Mouse (Mus musculus): ENCODE measurements around the gene Hist1h2bj. TPM values are rescaled to one million over a fixed set of nuclear protein-coding genes. Genes with fewer than 3 reads are reported as not detected.
A peak's percentile ranks its signal among the peaks of the same experiment; 100 is the strongest.

Hist1h2bj gene
- total RNA-seq, 2 experiments from 2014 or later: 116 to 123 TPM

- peak in 1 of 2 experiments; percentile 28 for DNase-seq
- intact Hi-C loops (cut with DNase I): loop anchor here (2.0 kb wide), 1 partner anchor 17 kb away; no protein-coding TSS in a partner anchor
Measured at GRCm38 (mm10) chr13:22013716-22014115, 29.3 kb upstream of the Hist1h2bj start.

GRCm38 (mm10) chr13:22014411-22014845, 28.6 kb upstream of the Hist1h2bj start:
- intact Hi-C loops (cut with DNase I): loop anchor here (2.0 kb wide), 1 partner anchor 18 kb away; no protein-coding TSS in a partner anchor
- DNase-seq: peak in 1 of 2 experiments; percentile 38

- DNase-seq: peak; percentile 77 to 80
- intact Hi-C loops (cut with DNase I): loop anchor here (2.0 kb wide), 1 partner anchor 19 kb away; no protein-coding TSS in a partner anchor
Measured at GRCm38 (mm10) chr13:22015479-22016450, 27.2 kb upstream of the Hist1h2bj start.

- intact Hi-C loops (cut with DNase I): loop anchor here (5.0 to 10.0 kb wide), 3 partner anchors 165 to 1417 kb away; no protein-coding TSS in a partner anchor
- no peak for DNase-seq
Measured at GRCm38 (mm10) chr13:22019934-22020835, 22.8 kb upstream of the Hist1h2bj start.

DNA sequence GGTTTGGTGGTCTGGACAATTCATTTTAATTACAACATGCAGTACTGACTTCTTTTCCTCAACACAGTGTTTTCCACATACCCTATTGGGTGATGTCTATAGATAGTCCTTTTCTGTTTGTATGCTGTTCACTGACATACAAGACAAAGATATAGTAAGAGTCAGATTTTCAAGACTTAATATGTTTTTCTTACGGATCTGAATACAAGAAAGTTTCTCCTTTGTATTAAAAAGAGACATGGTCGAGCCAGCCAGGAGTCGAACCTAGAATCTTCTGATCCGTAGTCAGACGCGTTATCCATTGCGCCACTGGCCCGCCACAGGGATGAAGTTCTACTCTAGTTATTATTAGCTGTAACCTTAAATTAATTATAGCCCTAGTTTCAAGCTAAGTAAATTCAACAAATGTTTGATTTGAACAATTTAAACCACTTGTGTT, 22.1 kb upstream of the Hist1h2bj start:
- peak; percentile 85 to 86 for DNase-seq
- intact Hi-C loops (cut with DNase I): loop anchor here (5.0 to 10.0 kb wide), 3 partner anchors 166 to 1416 kb away; no protein-coding TSS in a partner anchor

- peak in 1 of 2 experiments; percentile 32 for DNase-seq
- intact Hi-C loops (cut with DNase I): loop anchor here (5.0 to 10.0 kb wide), 3 partner anchors 167 to 1416 kb away; no protein-coding TSS in a partner anchor
Measured at GRCm38 (mm10) chr13:22021581-22021980, 21.4 kb upstream of the Hist1h2bj start.

- DNase-seq: peak; percentile 90
- intact Hi-C loops (cut with DNase I): loop anchor here (5.0 to 10.0 kb wide), 3 partner anchors 167 to 1415 kb away; no protein-coding TSS in a partner anchor
Measured at GRCm38 (mm10) chr13:22022241-22022640, 20.8 kb upstream of the Hist1h2bj start.

DNA sequence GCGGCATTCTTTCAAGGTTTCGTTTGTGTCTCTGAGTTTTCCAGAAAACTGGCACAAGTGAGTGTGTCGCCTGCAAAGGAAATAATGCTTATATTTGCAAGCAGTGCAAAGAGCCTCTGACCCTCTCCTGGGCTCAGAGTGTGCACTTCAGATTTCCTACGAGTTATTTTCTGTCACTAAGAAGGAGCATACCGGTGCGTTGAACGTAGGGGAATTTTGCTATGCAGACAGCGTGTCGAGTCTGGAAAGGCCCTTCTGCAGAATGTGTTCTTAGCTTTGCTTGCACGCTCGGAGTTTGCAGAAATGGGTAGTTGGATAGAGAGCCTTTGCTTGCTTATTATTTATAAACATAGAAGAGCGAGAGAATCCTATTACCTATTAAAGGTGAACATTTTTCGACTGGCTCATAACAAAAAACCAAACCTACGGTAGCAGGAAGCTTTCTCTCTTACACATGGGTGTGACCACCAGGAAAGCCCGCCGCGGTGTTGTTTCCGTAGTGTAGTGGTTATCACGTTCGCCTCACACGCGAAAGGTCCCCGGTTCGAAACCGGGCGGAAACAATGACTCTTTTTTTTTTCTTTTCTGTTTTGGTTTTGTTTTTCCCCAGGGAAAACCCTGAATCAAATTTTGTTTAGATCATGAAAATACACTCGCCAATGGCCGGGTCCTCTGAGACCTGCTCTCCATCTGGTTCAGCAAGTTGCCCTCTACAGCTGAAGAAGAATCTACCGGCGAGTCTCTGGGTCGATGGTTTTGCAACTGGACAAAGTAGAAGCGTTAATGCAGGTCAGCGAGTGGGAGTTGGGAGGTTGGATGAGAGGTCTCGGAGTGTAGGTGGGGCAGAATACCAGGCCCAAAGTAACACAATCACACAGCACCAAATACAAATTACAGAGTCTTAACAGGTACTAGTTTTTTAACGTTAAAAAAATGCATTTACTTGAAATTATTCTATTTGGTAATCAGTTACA, 16.7 kb upstream of the Hist1h2bj start:
- intact Hi-C loops (cut with DNase I): loop anchor here (5.0 to 10.0 kb wide), 3 partner anchors 172 to 1491 kb away; no protein-coding TSS in a partner anchor
- DNase-seq: peak; percentile 89 to 93

DNA sequence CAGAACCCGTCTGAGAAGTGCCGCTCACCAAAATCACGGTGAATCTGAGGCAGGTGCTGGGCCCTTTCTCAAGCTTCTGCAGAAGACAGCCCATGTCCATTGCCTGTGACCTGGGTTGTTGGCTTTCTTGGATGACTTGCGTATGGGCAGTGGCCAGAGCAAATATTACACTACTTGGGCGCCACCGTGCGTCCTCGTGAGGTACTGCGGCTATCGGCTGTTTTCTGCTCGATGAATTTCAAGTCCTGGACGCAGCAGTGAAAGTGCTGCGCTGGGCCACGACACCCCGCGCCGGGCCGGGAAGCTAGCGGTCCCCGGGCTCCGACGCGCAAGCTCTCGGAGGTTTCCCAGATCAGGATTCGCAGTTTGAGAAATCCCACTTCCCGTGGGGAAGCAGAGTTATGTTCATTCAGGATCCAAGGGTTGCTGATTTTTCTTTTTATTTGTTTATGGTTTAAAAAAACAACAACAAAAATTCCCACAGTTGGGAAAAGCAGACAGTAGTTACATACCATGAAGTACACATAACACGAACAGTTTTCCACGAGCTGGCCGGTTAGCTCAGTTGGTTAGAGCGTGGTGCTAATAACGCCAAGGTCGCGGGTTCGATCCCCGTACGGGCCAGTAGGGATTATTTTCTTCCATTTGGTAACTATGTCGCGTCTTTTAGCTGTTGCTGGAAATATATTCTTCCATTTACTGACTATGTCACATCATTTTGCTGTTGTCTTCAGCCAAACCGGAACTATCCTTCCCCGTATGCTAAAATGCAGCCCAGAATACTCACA, 14.1 kb upstream of the Hist1h2bj start:
- peak; percentile 96 to 98 for DNase-seq
- intact Hi-C loops (cut with DNase I): loop anchor here (1.0 to 10.0 kb wide), 4 partner anchors 55 to 1488 kb away; no protein-coding TSS in a partner anchor

DNA sequence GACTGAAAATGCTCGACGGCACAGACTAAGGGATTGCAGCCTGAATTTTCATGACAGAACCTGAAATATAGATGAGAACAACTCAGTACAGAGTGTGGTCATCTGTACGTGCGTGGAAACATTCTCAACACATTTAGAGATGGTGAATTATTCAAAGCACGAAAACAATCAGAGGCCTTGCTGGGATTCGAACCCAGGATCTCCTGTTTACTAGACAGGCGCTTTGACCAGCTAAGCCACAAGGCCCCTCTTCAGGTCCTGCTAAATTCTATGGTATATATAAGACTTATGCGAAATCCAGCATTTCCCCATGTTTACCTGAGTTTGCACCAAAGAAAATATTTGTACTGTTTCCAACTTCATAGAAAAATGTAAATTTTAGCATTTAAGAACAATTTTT, 13.1 kb upstream of the Hist1h2bj start:
- intact Hi-C loops (cut with DNase I): loop anchor here (5.0 to 10.0 kb wide), 4 partner anchors 175 to 1487 kb away; no protein-coding TSS in a partner anchor

GRCm38 (mm10) chr13:22030493-22030892, 12.5 kb upstream of the Hist1h2bj start:
- no peak for DNase-seq
- intact Hi-C loops (cut with DNase I): loop anchor here (10.0 kb wide), 1 partner anchor 206 kb away; no protein-coding TSS in a partner anchor

More for the DNA sequence above, 13.1 kb upstream of the Hist1h2bj start:
- no peak for DNase-seq

DNA sequence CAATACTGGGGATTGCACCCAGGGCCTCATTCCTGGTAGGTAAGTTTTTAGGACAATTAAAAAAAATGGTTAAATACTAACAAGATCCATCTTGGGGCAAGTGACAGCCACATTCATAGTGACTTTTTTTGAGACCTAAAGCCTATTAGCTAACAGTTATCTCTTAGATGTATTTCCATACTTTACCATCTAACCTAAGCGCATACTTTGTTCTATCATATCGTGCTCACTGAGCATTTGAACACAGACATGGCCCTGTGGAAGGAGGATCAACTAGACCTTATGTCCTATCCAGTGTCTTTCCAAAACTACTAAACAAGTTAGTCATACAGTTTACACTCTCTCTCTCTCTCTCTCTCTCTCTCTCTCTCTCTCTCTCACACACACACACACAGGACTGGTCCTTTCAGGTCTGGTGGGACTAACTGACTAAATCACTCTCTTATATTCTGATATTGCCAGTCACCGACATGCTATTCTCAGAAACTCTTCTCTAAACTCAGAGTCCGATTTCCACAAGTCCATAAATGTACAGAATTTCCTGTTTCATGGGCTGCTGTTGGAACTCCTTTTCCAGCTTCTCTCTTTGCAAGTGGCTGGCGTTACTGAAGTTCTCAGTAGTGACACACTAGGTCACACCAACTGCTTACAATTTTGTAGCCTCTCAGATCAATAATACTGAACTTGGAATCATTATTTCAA, 9.1 kb upstream of the Hist1h2bj start:
- DNase-seq: no peak
- intact Hi-C loops (cut with DNase I): loop anchor here (10.0 kb wide), 1 partner anchor 209 kb away; no protein-coding TSS in a partner anchor

- intact Hi-C loops (cut with DNase I): loop anchor here (5.0 to 10.0 kb wide), 3 partner anchors 210 to 1723 kb away; partner anchors contain the start of genes Hist1h2ac, Hist1h2bc and Hist1h4b
- no peak for DNase-seq
Measured at GRCm38 (mm10) chr13:22034443-22035266, 8.4 kb upstream of the Hist1h2bj start.

- intact Hi-C loops (cut with DNase I): loop anchor here (5.0 to 10.0 kb wide), 3 partner anchors 211 to 1722 kb away; partner anchors contain the start of genes Hist1h2ac, Hist1h2bc and Hist1h4b
- peak; percentile 90 to 91 for DNase-seq
Measured at GRCm38 (mm10) chr13:22035267-22036148, 7.5 kb upstream of the Hist1h2bj start, which contains the start of the genes Hist1h2ah and Hist1h2bk. Gene Hist1h2ah, minus strand, starts transcription at chr13:22035568. Gene Hist1h2bk, plus strand, starts transcription at chr13:22035870.
